Mouse (Mus musculus) MEL (cell line): ENCODE data around the gene Sh2d1a.

ENCODE experiments used
- CTCF ChIP-seq, 3 experiments: IDR thresholded peaks in 2 of 3; conservative IDR thresholded peaks in 1 of 3; 2 replicates each; pipeline ENCODE4 v1.5.1; 2011 to 2012; ENCODE audit warnings: low read length in 3 of 3, low read depth in 2 of 3, mild to moderate bottlenecking in 2 of 3, improper control_type of control experiment in 1 of 3, inconsistent platforms in 1 of 3, mixed read lengths in 1 of 3, moderate library complexity in 1 of 3; ENCODE audit not compliant: control insufficient read depth in 1 of 3, insufficient read depth in 1 of 3, poor library complexity in 1 of 3, severe bottlenecking in 1 of 3
- ETS1 ChIP-seq: IDR thresholded peaks from 2 replicates; pipeline ENCODE4 v1.6.1; 2012; ENCODE audit warnings: low read depth, mild to moderate bottlenecking, inconsistent platforms, low read length, improper control_type of control experiment, moderate library complexity
- GATA1 ChIP-seq: IDR thresholded peaks from 2 replicates; pipeline ENCODE4 v1.6.1; 2011; ENCODE audit warnings: low read depth, low read length, improper control_type of control experiment
- HCFC1 ChIP-seq: IDR thresholded peaks from 2 replicates; pipeline ENCODE4 v1.6.1; 2012; ENCODE audit warnings: low read depth, mild to moderate bottlenecking, inconsistent platforms, low read length, improper control_type of control experiment, moderate library complexity
- SMC3 ChIP-seq: IDR thresholded peaks from 2 replicates; pipeline ENCODE4 v1.6.1; 2011; ENCODE audit warnings: low read depth, low read length, improper control_type of control experiment

DNA sequence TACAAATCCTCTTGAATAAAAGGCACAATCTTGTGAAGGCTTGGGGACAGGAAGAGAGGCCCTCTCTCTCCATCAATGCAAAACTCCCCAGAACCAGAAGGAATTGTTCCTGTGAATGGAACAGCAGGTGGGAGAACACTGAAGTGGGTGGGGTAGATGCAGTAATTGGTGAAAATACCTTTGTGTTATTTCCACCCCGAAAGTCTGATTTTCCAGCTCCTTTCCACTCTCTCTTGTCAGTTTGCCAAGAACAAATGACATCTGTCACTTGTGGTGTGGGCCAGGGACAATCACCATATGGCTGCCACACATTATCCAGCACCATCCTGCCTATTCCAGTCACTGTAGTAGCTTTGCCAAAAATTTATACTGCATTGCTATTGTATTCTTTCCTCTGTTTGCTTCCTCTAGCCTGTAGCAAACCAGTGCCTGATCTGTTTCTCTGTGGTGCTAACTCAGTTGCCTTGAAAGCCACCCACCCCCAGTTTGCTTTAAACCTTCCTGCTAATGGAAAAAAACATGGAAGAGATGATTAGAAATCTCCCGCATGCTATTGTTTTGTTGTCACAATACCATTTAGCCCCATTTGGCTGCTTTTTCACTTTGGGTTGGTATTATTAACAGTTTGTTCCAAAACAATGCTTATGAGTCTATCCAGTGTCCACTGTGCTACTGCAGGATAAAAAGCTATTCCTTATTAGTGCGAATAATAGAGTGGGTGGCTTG is 37.9 kb downstream of the Sh2d1a start:
- no peak for TF ChIP-seq CTCF (IDR thresholded peaks at IDR 0.05 in 2 of 3, conservative IDR thresholded peaks at IDR 0.05 in 1 of 3; ENCODE audit: control insufficient read depth in 1 of 3, insufficient read depth in 1 of 3, low read depth in 2 of 3, low read length in 3 of 3, poor library complexity in 1 of 3, severe bottlenecking in 1 of 3)
- TF ChIP-seq HCFC1 = no peak
- TF ChIP-seq SMC3 = no peak
- TF ChIP-seq GATA1 = no peak
- TF ChIP-seq ETS1 = no peak
